Mouse (Mus musculus) embryonic fibroblast, embryonic 13.5 days (primary cell): ENCODE measurements around the gene Nr1h3.

ENCODE experiments used
- CTCF ChIP-seq: IDR thresholded peaks from 2 replicates; pipeline ENCODE4 v1.5.1; 2011; ENCODE audit warnings: mild to moderate bottlenecking, control low read depth, low read length, moderate library complexity, borderline replicate concordance; ENCODE audit not compliant: insufficient read depth
- POLR2A ChIP-seq: IDR thresholded peaks from 2 replicates; pipeline ENCODE4 v1.6.1; 2011; ENCODE audit warnings: low read depth, mild to moderate bottlenecking, control low read depth, low read length, moderate library complexity

DNA sequence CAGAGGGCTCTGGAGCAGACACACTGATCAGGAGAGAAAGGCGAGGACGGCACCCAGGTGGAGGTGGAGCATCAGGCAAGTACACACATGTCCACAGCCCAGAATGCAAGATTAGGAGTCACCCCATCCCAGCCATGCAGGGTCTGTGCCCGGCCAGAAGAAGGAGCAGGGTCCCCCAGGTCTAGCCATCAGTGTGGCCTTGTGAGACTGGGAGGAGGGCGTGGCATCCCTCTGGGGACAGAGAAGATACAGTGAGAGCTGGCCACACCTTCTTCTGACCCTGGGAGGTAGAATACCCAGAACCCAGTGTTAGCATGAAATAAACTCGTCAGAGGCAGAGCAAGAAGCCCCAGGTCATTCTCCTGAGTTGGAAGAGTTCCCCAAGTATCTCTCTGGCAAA lies 63.3 kb downstream of the Nr1h3 start:
- TF ChIP-seq CTCF (no peak), POLR2A (no peak)
